In genomic region chr3:102262665-102263064, GRCm38 (mm10) we compare ENCODE assay signal across 18 mouse cellular contexts. TPM values are rescaled to one million over a fixed set of nuclear protein-coding genes. Genes with fewer than 3 reads are reported as not detected.
DNase-seq lines count a peak whose midpoint lies in the region; ATAC-seq and TF ChIP-seq lines count a peak whose summit lies in the region.
"Had no signal": no experiment of that assay in that cellular context is flagged by ENCODE, and none has a peak within 500 bp of the region (broad histone marks: within the 10 kb centered on the region; RNA-seq: fewer than 3 reads in every experiment).

No protein-coding gene starts in this region.

- no peak for TF ChIP-seq EP300 in stomach, postnatal 0 days (optimal IDR thresholded peaks at IDR 0.05)

- no peak overlapping the region for H3K4me2 ChIP-seq in stomach, embryonic 14.5 days (replicated peaks; ENCODE audit: low read depth, low read length)
- no peak overlapping the region for H3K4me2 ChIP-seq in stomach, postnatal 0 days (replicated peaks; ENCODE audit: low read depth)
- H3K4me2 ChIP-seq in heart, embryonic 12.5 days: no peak overlapping the region
- H3K4me2 ChIP-seq: heart, embryonic 11.5 days; neural tube, embryonic 12.5 days had no signal

- WGBS in cerebellum, adult 2 months: 53% methylated on average over 8 of the region's 8 CpGs
- 11% methylated on average over 8 of the region's 8 CpGs for WGBS in stomach, embryonic 14.5 days
- 16% methylated on average over 8 of the region's 8 CpGs for WGBS in stomach, postnatal 0 days
- 38% methylated on average over 8 of the region's 8 CpGs for WGBS in heart, embryonic 12.5 days

- no peak for TF ChIP-seq CTCF in cerebellum, adult 2 months (IDR thresholded peaks at IDR 0.05; ENCODE audit: borderline replicate concordance, insufficient read depth, low read depth, low read length)
- no peak for TF ChIP-seq CTCF in left cerebral cortex, adult 2 months (IDR thresholded peaks at IDR 0.05)
- no peak for TF ChIP-seq CTCF in stomach, postnatal 0 days (IDR thresholded peaks at IDR 0.05; ENCODE audit: low read depth)

- H3K9me3 ChIP-seq in stomach, embryonic 14.5 days (ENCODE audit: control insufficient read depth, low read depth, low read length): no peaks in the 10 kb centered on the region
- H3K9me3 ChIP-seq in stomach, postnatal 0 days (ENCODE audit: control insufficient read depth, low read length): no peaks in the 10 kb centered on the region
- no peaks in the 10 kb centered on the region for H3K9me3 ChIP-seq in heart, embryonic 12.5 days (replicated peaks)
- H3K9me3 ChIP-seq: neural tube, embryonic 12.5 days had no signal

- no peak for TF ChIP-seq POLR2A in cerebellum, adult 2 months (IDR thresholded peaks at IDR 0.05; ENCODE audit: borderline replicate concordance, insufficient read depth, low read length)

- H3K27me3 ChIP-seq in cerebellum, adult 2 months (ENCODE audit: control insufficient read depth, insufficient read depth, low read length): no peaks in the 10 kb centered on the region; the same call in 1 of the 2 replicates
- H3K27me3 ChIP-seq in stomach, embryonic 14.5 days (ENCODE audit: control insufficient read depth, insufficient read depth, low read length): no peaks in the 10 kb centered on the region
- H3K27me3 ChIP-seq in stomach, postnatal 0 days (ENCODE audit: control insufficient read depth, insufficient read depth, low read length): no peaks in the 10 kb centered on the region
- H3K27me3 ChIP-seq in heart, embryonic 12.5 days (replicated peaks): peaks cover 3% of the 10 kb centered on the region; the same call in 1 of the 2 replicates
- H3K27me3 ChIP-seq: neural tube, embryonic 12.5 days had no signal

- H3K4me3 ChIP-seq in cerebellum, adult 2 months (replicated peaks; ENCODE audit: insufficient read depth, low read depth, low read length): no peak overlapping the region
- H3K4me3 ChIP-seq in left cerebral cortex, adult 2 months: no peak overlapping the region
- no peak overlapping the region for H3K4me3 ChIP-seq in stomach, embryonic 14.5 days (ENCODE audit: low read depth, low read length)
- no peak overlapping the region for H3K4me3 ChIP-seq in stomach, postnatal 0 days (ENCODE audit: low read depth, low read length)
- H3K4me3 ChIP-seq in heart, embryonic 12.5 days: no peak overlapping the region
- H3K4me3 ChIP-seq: neural tube, embryonic 12.5 days had no signal

- 0 out of 2 replicates have a peak, but pooled peaks have one; percentile 14 for ATAC-seq in stomach, embryonic 14.5 days (ENCODE audit: insufficient number of reproducible peaks, insufficient read depth, low FRiP score, low read depth)
- ATAC-seq in stomach, postnatal 0 days (ENCODE audit: low FRiP score, low TSS enrichment): no peak
- ATAC-seq in heart, embryonic 12.5 days (ENCODE audit: insufficient number of reproducible peaks, low FRiP score): no peak
- ATAC-seq: intestine, postnatal 0 days had no signal

- no peaks in the 10 kb centered on the region for H3K4me1 ChIP-seq in cerebellum, adult 2 months (ENCODE audit: control insufficient read depth, insufficient read depth, low read length)
- no peaks in the 10 kb centered on the region for H3K4me1 ChIP-seq in stomach, embryonic 14.5 days (ENCODE audit: control insufficient read depth, insufficient read depth, low read length)
- H3K4me1 ChIP-seq in stomach, postnatal 0 days (replicated peaks; ENCODE audit: control insufficient read depth, insufficient read depth): no peaks in the 10 kb centered on the region
- H3K4me1 ChIP-seq in heart, embryonic 12.5 days (replicated peaks): peaks cover 8% of the 10 kb centered on the region
- H3K4me1 ChIP-seq: neural tube, embryonic 12.5 days had no signal

- no peak for DNase-seq in cerebellum, adult 2 months
- DNase-seq in cerebellum, postnatal 25 days: no peak
- DNase-seq in left cerebral cortex, adult 2 months (ENCODE audit: extremely low spot score in 1 of 2, low spot score in 2 of 2): no peak
- no peak for DNase-seq in left cerebral cortex, adult 8-10 months (ENCODE audit: low spot score in 2 of 2)
- no peak for DNase-seq in stomach, postnatal 0 days (ENCODE audit: low spot score)
- DNase-seq in spleen, adult 18-20 months: no peak
- DNase-seq: cerebellum, postnatal 14 days; gastrocnemius, postnatal 36 days; heart, postnatal 36 days; lung, adult 18-20 months; lung, postnatal 4 days; thymus, adult 18-20 months had no signal

- H3K9ac ChIP-seq in stomach, embryonic 14.5 days (replicated peaks; ENCODE audit: low read depth, low read length): no peak overlapping the region
- H3K9ac ChIP-seq in stomach, postnatal 0 days (ENCODE audit: low read length): no peak overlapping the region
- no peak overlapping the region for H3K9ac ChIP-seq in heart, embryonic 12.5 days
- H3K9ac ChIP-seq: neural tube, embryonic 12.5 days had no signal

- no peaks in the 10 kb centered on the region for H3K36me3 ChIP-seq in stomach, embryonic 14.5 days (ENCODE audit: control insufficient read depth, insufficient read depth, low read length)
- no peaks in the 10 kb centered on the region for H3K36me3 ChIP-seq in stomach, postnatal 0 days (ENCODE audit: control insufficient read depth, insufficient read depth, low read length)
- no peaks in the 10 kb centered on the region for H3K36me3 ChIP-seq in heart, embryonic 12.5 days
- H3K36me3 ChIP-seq: neural tube, embryonic 12.5 days had no signal

- H3K27ac ChIP-seq in cerebellum, adult 2 months (ENCODE audit: insufficient read depth, low read length): peak overlapping the region; percentile 86; the same call in 1 of the 2 replicates
- peak overlapping the region; percentile 69 for H3K27ac ChIP-seq in left cerebral cortex, adult 2 months
- no peak overlapping the region for H3K27ac ChIP-seq in stomach, embryonic 14.5 days (ENCODE audit: low read length)
- no peak overlapping the region for H3K27ac ChIP-seq in stomach, postnatal 0 days (replicated peaks)
- no peak overlapping the region for H3K27ac ChIP-seq in heart, embryonic 12.5 days (ENCODE audit: poor library complexity, severe bottlenecking)
- H3K27ac ChIP-seq: kidney, postnatal 0 days; neural tube, embryonic 12.5 days had no signal

- intact Hi-C loops in left cerebral cortex, adult 2 months (cut with DNase I): no loop called here

RNA-seq across cellular contexts. Expression of gene Vangl1, which starts 58.2 kb away (rescaled TPM):
- polyA plus RNA-seq in cerebellum, adult 2 months (2012; rRNA removed): 6.8 and 8.1 TPM in 2 replicates
- 1 to 10 TPM; 4.4 to 6.7 TPM for total RNA-seq in left cerebral cortex, adult 2 months (2021)
- total RNA-seq in left cerebral cortex, adult 8-10 months (2022): 1 to 10 TPM; 3.7 to 9.5 (median 7.0) TPM
- 29.5 and 30.2 TPM in 2 replicates for polyA plus RNA-seq in stomach, embryonic 14.5 days (2014; fragmentation: Nextera tagmentation; extraction: Ambion mirVana)
- polyA plus RNA-seq in stomach, postnatal 0 days (2015; fragmentation: Nextera tagmentation; extraction: Ambion mirVana): 14.1 and 15.3 TPM in 2 replicates
- polyA plus RNA-seq in heart, embryonic 12.5 days (2016; fragmentation: Nextera tagmentation; extraction: Ambion mirVana): 31.0 and 31.8 TPM in 2 replicates

Comparison
In these comparisons a context has a peak if more than half of its experiments do, and no peak if none do; other contexts are left out.
1. H3K27ac ChIP-seq: peak in cerebellum, adult 2 months (single experiment) and left cerebral cortex, adult 2 months (single experiment); none in stomach, embryonic 14.5 days (single experiment), stomach, postnatal 0 days (single experiment) and heart, embryonic 12.5 days (single experiment).